Mouse (Mus musculus) liver, embryonic 12.5 days (tissue): ENCODE measurements around the gene Hinfp. TPM values are rescaled to one million over a fixed set of nuclear protein-coding genes. Genes with fewer than 3 reads are reported as not detected.
"Not testable (repeated sequence)": the region's sequence is repeated elsewhere in the genome, so short reads cannot be mapped to it uniquely, and the experiment has no call there.

ENCODE experiments used
- ATAC-seq: fragments of 200-750 bp; cut with Nextera tagmentation; 2 replicates; pipeline ENCODE4 v1.8.0; 2017; ENCODE audit warnings: moderate number of reproducible peaks, mild to moderate bottlenecking, moderate library complexity
- H3K27ac ChIP-seq: fragments of 300-500 bp; sonication (generic); 2 replicates; pipeline ENCODE4 v1.5.1; 2016; ENCODE audit warnings: mild to moderate bottlenecking
- H3K27me3 ChIP-seq: fragments of 300-500 bp; sonication (generic); replicated peaks from 2 replicates; pipeline ENCODE4 v1.6.1; 2016; ENCODE audit warnings: mild to moderate bottlenecking, moderate library complexity
- H3K36me3 ChIP-seq: fragments of 300-500 bp; sonication (generic); 2 replicates; pipeline ENCODE4 v1.6.1; 2016; ENCODE audit warnings: mild to moderate bottlenecking, moderate library complexity
- H3K4me1 ChIP-seq: fragments of 300-500 bp; sonication (generic); 2 replicates; pipeline ENCODE4 v1.6.1; 2016
- H3K4me2 ChIP-seq: fragments of 300-500 bp; sonication (generic); 2 replicates; pipeline ENCODE4 v1.6.1; 2016; ENCODE audit warnings: mild to moderate bottlenecking, moderate library complexity
- H3K4me3 ChIP-seq: fragments of 300-500 bp; sonication (generic); 2 replicates; pipeline ENCODE4 v1.5.1; 2016; ENCODE audit warnings: mild to moderate bottlenecking, moderate library complexity
- H3K9ac ChIP-seq: fragments of 300-500 bp; sonication (generic); 2 replicates; pipeline ENCODE4 v1.6.1; 2016; ENCODE audit warnings: mild to moderate bottlenecking, moderate library complexity
- H3K9me3 ChIP-seq: fragments of 300-500 bp; sonication (generic); replicated peaks from 2 replicates; pipeline ENCODE4 v1.6.1; 2016; ENCODE audit warnings: mild to moderate bottlenecking, moderate library complexity
- WGBS: fragments of 180-500 bp; shearing (Covaris S2); methylation state at CpG from one replicate; pipeline ENCODE4 v1.1.7; 2016; ENCODE audit not compliant: insufficient replicate concordance; 5-methylcytosine and 5-hydroxymethylcytosine counted together
- polyA plus RNA-seq: library from polyadenylated mRNA; unstranded; fragments of >200 nt; fragmentation: Nextera tagmentation; extraction: Ambion mirVana; gene quantifications from 2 replicates; pipeline ENCODE4 v1.2.1, GENCODE M21; 2016

Hinfp gene
- polyA plus RNA-seq, 1 experiment from 2014 or later, result 17.2 TPM

- H3K4me3 ChIP-seq, H3K27ac ChIP-seq, H3K9ac ChIP-seq, H3K27me3 ChIP-seq, H3K4me2 ChIP-seq, H3K9me3 ChIP-seq, ATAC-seq: not testable (repeated sequence)
- peaks cover 86% of the 10 kb centered on the region for H3K36me3 ChIP-seq
- 94% methylated on average over 3 of the region's 3 CpGs for WGBS
- H3K4me1 ChIP-seq, result peaks cover 29% of the 10 kb centered on the region
Measured at GRCm38 (mm10) chr9:44300001-44300400, 5.5 kb downstream of the Hinfp start.

DNA sequence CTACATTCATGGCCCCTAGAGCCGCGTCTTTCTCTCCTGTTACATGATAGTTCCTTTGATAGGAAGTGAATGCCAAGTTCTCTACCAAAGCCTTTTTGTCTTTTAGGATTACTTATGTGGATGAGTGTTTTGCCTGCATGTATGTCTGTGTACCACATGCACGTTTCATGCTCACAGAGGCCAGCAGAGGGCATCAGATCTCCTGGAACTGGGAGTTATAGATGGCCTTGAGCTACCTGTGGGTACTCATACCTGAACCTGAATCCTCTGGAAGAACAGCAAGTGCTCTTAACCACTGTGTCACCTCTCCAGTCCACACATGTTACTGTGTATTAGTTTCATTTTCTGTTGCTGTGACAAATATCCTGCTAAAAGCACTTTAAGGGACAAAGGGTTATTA is 13.0 kb downstream of the Hinfp start:
- Histone ChIP-seq H3K9me3 (peaks cover 5% of the 10 kb centered on the region), H3K36me3 (peaks cover 75% of the 10 kb centered on the region), H3K4me1 (peaks cover 25% of the 10 kb centered on the region), H3K4me3 (no peak overlapping the region), H3K4me2 (no peak overlapping the region), H3K27me3 (peaks cover 6% of the 10 kb centered on the region; the same call in 1 of the 2 replicates), H3K9ac (no peak overlapping the region), H3K27ac (no peak overlapping the region)
- 63% methylated on average over 3 of the region's 3 CpGs for WGBS
- no peak for ATAC-seq

GRCm38 (mm10) chr9:44288959-44289291 is 16.5 kb downstream of the Hinfp start:
- ATAC-seq, result peak; percentile 52
- H3K27ac ChIP-seq, result peak overlapping the region; percentile 97
- WGBS, result 7% methylated on average over 11 of the region's 11 CpGs

GRCm38 (mm10) chr9:44288076-44288958 is 17.2 kb downstream of the Hinfp start, which contains the start of gene Abcg4:
Gene Abcg4 (minus strand): TSS chr9:44288615.
- peaks cover 53% of the 10 kb centered on the region for H3K36me3 ChIP-seq
- peak; percentile 87 for ATAC-seq
- 3% methylated on average over 38 of the region's 38 CpGs for WGBS
- H3K27ac ChIP-seq, result peak within 1 kb of the TSS; percentile 97
- H3K4me2 ChIP-seq, result peak within 1 kb of the TSS; percentile 92
- peaks cover 5% of the 10 kb centered on the region for H3K9me3 ChIP-seq
- H3K4me3 ChIP-seq, result peak within 1 kb of the TSS; percentile 90
- H3K4me1 ChIP-seq, result peaks cover 65% of the 10 kb centered on the region
- H3K9ac ChIP-seq, result peak within 1 kb of the TSS; percentile 98
- peaks cover 19% of the 10 kb centered on the region for H3K27me3 ChIP-seq

More at GRCm38 (mm10) chr9:44288959-44289291, 16.5 kb downstream of the Hinfp start:
- Histone ChIP-seq H3K4me2 (peak overlapping the region; percentile 92), H3K9me3 (peaks cover 5% of the 10 kb centered on the region), H3K27me3 (peaks cover 19% of the 10 kb centered on the region), H3K4me1 (peaks cover 60% of the 10 kb centered on the region), H3K9ac (peak overlapping the region; percentile 98), H3K4me3 (peak overlapping the region; percentile 90), H3K36me3 (peaks cover 53% of the 10 kb centered on the region)

DNA sequence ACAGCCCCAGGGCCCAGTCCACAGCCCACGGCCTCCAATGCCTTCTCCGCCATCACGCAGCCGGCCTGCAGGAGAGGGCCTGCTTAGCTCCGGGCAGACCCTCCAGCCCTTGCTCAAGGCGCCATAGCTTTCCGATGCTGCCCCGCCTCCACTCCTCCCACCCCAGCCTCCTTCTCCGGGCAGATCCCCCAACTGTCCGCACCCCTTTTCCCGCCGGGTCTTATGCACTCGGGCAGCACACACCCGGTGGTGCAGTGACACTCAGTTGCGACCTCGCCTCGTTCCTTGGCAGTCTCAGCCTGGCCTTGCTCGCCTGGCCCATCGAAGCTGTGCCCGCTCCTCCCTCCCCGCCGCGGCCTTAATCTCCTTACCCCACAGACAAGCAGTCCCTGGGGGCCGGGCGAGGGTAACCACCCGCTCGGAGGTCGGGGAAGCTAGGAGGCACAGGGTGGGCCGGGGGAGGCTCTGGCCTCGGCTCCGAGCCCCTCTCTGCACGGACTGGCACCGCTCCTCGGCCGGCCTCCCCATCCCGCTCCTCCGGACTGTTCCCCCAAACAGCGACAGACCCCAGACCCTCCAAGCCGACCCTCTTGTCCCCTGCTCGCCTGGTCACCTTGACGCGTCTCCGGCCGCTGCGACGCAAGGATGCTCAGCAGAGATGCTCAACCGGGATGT is 17.9 kb downstream of the Hinfp start:
- 2% methylated on average over 47 of the region's 47 CpGs for WGBS
- H3K4me1 ChIP-seq, result peaks cover 70% of the 10 kb centered on the region
- peak overlapping the region; percentile 97 for H3K27ac ChIP-seq

GRCm38 (mm10) chr9:44287003-44287400 is 18.5 kb downstream of the Hinfp start:
- Histone ChIP-seq H3K4me1 (peaks cover 70% of the 10 kb centered on the region), H3K4me3 (peak overlapping the region; percentile 90), H3K4me2 (peak overlapping the region; percentile 92), H3K36me3 (peaks cover 52% of the 10 kb centered on the region), H3K9ac (peak overlapping the region; percentile 98), H3K27ac (peak overlapping the region; percentile 97), H3K9me3 (peaks cover 5% of the 10 kb centered on the region), H3K27me3 (peaks cover 19% of the 10 kb centered on the region)
- whole genome bisulfite sequencing, result 8% methylated on average over 11 of the region's 11 CpGs
- peak; percentile 21 for ATAC-seq

More for the DNA sequence above, 17.9 kb downstream of the Hinfp start:
- ATAC-seq, result peak; percentile 41
- Histone ChIP-seq H3K36me3 (peaks cover 52% of the 10 kb centered on the region), H3K9me3 (peaks cover 5% of the 10 kb centered on the region), H3K4me3 (peak overlapping the region; percentile 90), H3K27me3 (peaks cover 19% of the 10 kb centered on the region), H3K4me2 (peak overlapping the region; percentile 92), H3K9ac (peak overlapping the region; percentile 98)

DNA sequence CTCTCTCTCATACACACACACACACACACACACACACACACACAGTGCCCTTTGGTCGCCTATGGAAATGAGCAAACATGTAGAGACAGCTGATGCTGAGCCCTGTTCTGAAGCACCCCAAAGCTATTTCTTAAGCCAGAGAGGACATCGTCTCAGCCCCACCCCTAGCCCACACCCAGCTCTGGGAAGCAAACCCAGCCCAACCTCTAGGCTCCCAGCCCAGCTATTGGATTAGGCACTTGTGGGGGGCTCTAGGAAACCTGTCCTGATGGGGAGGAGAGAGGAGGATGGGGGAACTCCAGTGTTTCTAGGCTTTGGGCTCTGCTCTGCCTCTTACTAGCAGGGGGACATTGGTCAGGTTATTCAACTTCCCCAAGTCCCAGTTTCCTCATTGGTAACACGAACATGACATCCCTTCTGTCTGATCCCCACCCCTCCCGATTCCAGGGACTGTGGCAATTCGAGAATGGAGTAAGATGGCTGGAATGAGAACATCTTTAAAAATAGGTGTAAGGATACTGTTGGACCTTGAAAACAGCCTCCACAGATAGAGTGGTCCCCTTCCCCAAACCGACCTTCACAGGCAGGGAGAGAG is 19.1 kb downstream of the Hinfp start:
- Histone ChIP-seq H3K9me3 (peaks cover 5% of the 10 kb centered on the region), H3K36me3 (peaks cover 52% of the 10 kb centered on the region), H3K4me2 (peak overlapping the region; percentile 92), H3K4me1 (peaks cover 73% of the 10 kb centered on the region), H3K27me3 (peaks cover 19% of the 10 kb centered on the region), H3K9ac (peak overlapping the region; percentile 98), H3K4me3 (peak overlapping the region; percentile 90), H3K27ac (peak overlapping the region; percentile 97)
- WGBS, result 16% methylated on average over 6 of the region's 6 CpGs
- peak; percentile 58 for ATAC-seq

DNA sequence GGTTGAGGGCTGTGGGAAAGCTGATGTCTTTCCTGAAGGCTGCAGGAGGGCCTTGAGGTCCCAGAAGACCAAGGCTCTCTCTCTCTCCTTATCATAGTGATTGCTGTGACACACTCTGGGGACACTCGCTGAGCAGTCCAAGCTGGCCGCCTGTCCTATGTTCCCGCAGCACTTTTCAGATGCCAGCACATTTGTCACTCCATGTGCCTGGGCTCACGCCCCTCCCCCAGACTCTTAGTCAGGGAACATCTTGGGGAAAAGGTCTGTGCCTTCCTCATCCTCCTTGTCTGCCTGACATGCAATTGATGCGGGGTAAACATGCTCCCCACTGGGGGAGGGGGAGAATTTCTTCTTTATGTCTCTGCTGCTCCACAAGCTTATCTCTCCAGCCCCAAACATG is 22.3 kb downstream of the Hinfp start:
- Histone ChIP-seq H3K4me1 (peaks cover 76% of the 10 kb centered on the region), H3K27ac (0 out of 2 replicates have a peak overlapping the region, but pooled peaks have one; percentile 0), H3K9me3 (no peaks in the 10 kb centered on the region), H3K4me3 (no peak overlapping the region), H3K4me2 (no peak overlapping the region), H3K36me3 (peaks cover 69% of the 10 kb centered on the region), H3K27me3 (peaks cover 19% of the 10 kb centered on the region), H3K9ac (no peak overlapping the region)
- WGBS, result 61% methylated on average over 5 of the region's 5 CpGs
- no peak for ATAC-seq

- H3K4me1 ChIP-seq, result peaks cover 26% of the 10 kb centered on the region
- no peak for ATAC-seq
- H3K4me2 ChIP-seq, result no peak overlapping the region
- H3K9me3 ChIP-seq, result 0 out of 2 replicates have a peak, but pooled peaks cover 3% of the 10 kb centered on the region
- no peak overlapping the region for H3K9ac ChIP-seq
- H3K27me3 ChIP-seq, result no peaks in the 10 kb centered on the region
- no peak overlapping the region for H3K4me3 ChIP-seq
- H3K36me3 ChIP-seq, result peaks cover 20% of the 10 kb centered on the region
- no peak overlapping the region for H3K27ac ChIP-seq
- 83% methylated on average over 4 of the region's 4 CpGs for WGBS
Measured at GRCm38 (mm10) chr9:44269973-44270372, 35.5 kb downstream of the Hinfp start.

- Histone ChIP-seq H3K27me3 (no peaks in the 10 kb centered on the region; the same call in 1 of the 2 replicates), H3K9me3 (0 out of 2 replicates have a peak, but pooled peaks cover 3% of the 10 kb centered on the region), H3K36me3 (peaks cover 11% of the 10 kb centered on the region), H3K4me1 (peaks cover 26% of the 10 kb centered on the region), H3K4me2 (peak overlapping the region; percentile 97; the same call in 1 of the 2 replicates), H3K27ac (peak overlapping the region; percentile 55), H3K9ac (no peak overlapping the region), H3K4me3 (no peak overlapping the region)
- ATAC-seq, result no peak
- WGBS, result 64% methylated on average over 3 of the region's 3 CpGs
Measured at GRCm38 (mm10) chr9:44269077-44269476, 36.4 kb downstream of the Hinfp start.

GRCm38 (mm10) chr9:44268432-44268831 is 37.0 kb downstream of the Hinfp start, which contains the start of gene Nlrx1:
Gene Nlrx1 (minus strand): TSS chr9:44268599.
- 18% methylated on average over 6 of the region's 6 CpGs for WGBS
- peak; percentile 73 for ATAC-seq
- no peaks in the 10 kb centered on the region; the same call in 1 of the 2 replicates for H3K27me3 ChIP-seq

More at GRCm38 (mm10) chr9:44268432-44268831, 37.0 kb downstream of the Hinfp start, which contains the start of gene Nlrx1:
- H3K4me3 ChIP-seq, result peak within 1 kb of the TSS; percentile 66
- 0 out of 2 replicates have a peak, but pooled peaks cover 3% of the 10 kb centered on the region for H3K9me3 ChIP-seq
- H3K36me3 ChIP-seq, result peaks cover 4% of the 10 kb centered on the region
- H3K4me2 ChIP-seq, result peak within 1 kb of the TSS; percentile 97
- peak within 1 kb of the TSS; percentile 89 for H3K9ac ChIP-seq
- H3K27ac ChIP-seq, result peak within 1 kb of the TSS; percentile 83
- peaks cover 26% of the 10 kb centered on the region for H3K4me1 ChIP-seq
